Mouse (Mus musculus) midbrain, embryonic 15.5 days (tissue): Measurements from ENCODE around the gene Klrk1. TPM values are rescaled to one million over a fixed set of nuclear protein-coding genes. Genes with fewer than 3 reads are reported as not detected.
"Not testable (repeated sequence)": the region's sequence is repeated elsewhere in the genome, so short reads cannot be mapped to it uniquely, and the experiment has no call there.

Experiments used
- ATAC-seq: fragments of 200-750 bp; cut with Nextera tagmentation; replicated peaks from 2 replicates; pipeline ENCODE4 v1.8.0; 2017; ENCODE audit warnings: moderate TSS enrichment
- H3K27ac ChIP-seq: fragments of 300-500 bp; sonication (generic); 2 replicates; pipeline ENCODE4 v1.5.1; 2015; ENCODE audit warnings: mild to moderate bottlenecking, inconsistent platforms
- H3K27me3 ChIP-seq: fragments of 300-500 bp; sonication (generic); replicated peaks from 2 replicates; pipeline ENCODE4 v1.6.1; 2015; ENCODE audit warnings: inconsistent platforms
- H3K36me3 ChIP-seq: fragments of 300-500 bp; sonication (generic); replicated peaks from 2 replicates; pipeline ENCODE4 v1.6.1; 2015; ENCODE audit warnings: inconsistent platforms
- H3K4me1 ChIP-seq: fragments of 300-500 bp; sonication (generic); 2 replicates; pipeline ENCODE4 v1.6.1; 2015; ENCODE audit warnings: inconsistent platforms
- H3K4me2 ChIP-seq: fragments of 300-500 bp; sonication (generic); 2 replicates; pipeline ENCODE4 v1.6.1; 2015; ENCODE audit warnings: inconsistent platforms, mild to moderate bottlenecking, moderate library complexity
- H3K4me3 ChIP-seq: fragments of 300-500 bp; sonication (generic); 2 replicates; pipeline ENCODE4 v1.5.1; 2015; ENCODE audit warnings: mild to moderate bottlenecking, inconsistent platforms
- H3K9ac ChIP-seq: fragments of 300-500 bp; sonication (generic); 2 replicates; pipeline ENCODE4 v1.6.1; 2015; ENCODE audit warnings: mild to moderate bottlenecking, inconsistent platforms
- H3K9me3 ChIP-seq: fragments of 300-500 bp; sonication (generic); 2 replicates; pipeline ENCODE4 v1.6.1; 2016; ENCODE audit warnings: inconsistent platforms
- WGBS: fragments of 180-500 bp; shearing (Covaris S2); methylation state at CpG from one replicate; pipeline ENCODE4 v1.1.7; 2015; ENCODE audit warnings: mixed read lengths; 5-methylcytosine and 5-hydroxymethylcytosine counted together
- polyA plus RNA-seq: library from polyadenylated mRNA; unstranded; fragments of >200 nt; fragmentation: Nextera tagmentation; extraction: Ambion mirVana; gene quantifications from 2 replicates; pipeline ENCODE4 v1.2.1, GENCODE M21; 2015

Klrk1 gene
- 0.26 and 0.31 TPM in 2 replicates for polyA plus RNA-seq

- 83% methylated on average over 4 of the region's 4 CpGs for WGBS
- Histone ChIP-seq H3K27ac (no peak within 1 kb of the TSS), H3K27me3 (no peaks in the 10 kb centered on the region), H3K9ac (no peak within 1 kb of the TSS), H3K4me3 (no peak within 1 kb of the TSS), H3K4me1 (no peaks in the 10 kb centered on the region), H3K36me3 (no peaks in the 10 kb centered on the region), H3K4me2 (no peak within 1 kb of the TSS), H3K9me3 (no peaks in the 10 kb centered on the region)
- no peak for ATAC-seq
These were observed at the start of gene Klrk1 for GRCm38 (mm10) chr6:129623735-129624134. Gene Klrk1 (minus strand): TSS chr6:129623864.

- no CpG with 5 or more reads among the region's 3 CpGs for WGBS
- not testable (repeated sequence) for H3K4me3 ChIP-seq, H3K4me2 ChIP-seq, H3K36me3 ChIP-seq, H3K9me3 ChIP-seq, ATAC-seq, H3K4me1 ChIP-seq, H3K27me3 ChIP-seq, H3K9ac ChIP-seq, H3K27ac ChIP-seq
These were observed 37.6 kb upstream of the Klrk1 start for GRCm38 (mm10) chr6:129661301-129661700.

- not testable (repeated sequence) for H3K4me2 ChIP-seq, H3K4me3 ChIP-seq, H3K4me1 ChIP-seq, H3K27ac ChIP-seq, H3K27me3 ChIP-seq, H3K9ac ChIP-seq, H3K36me3 ChIP-seq, H3K9me3 ChIP-seq, ATAC-seq
- WGBS: 75% methylated on average over 4 of the region's 4 CpGs
These were observed 36.9 kb upstream of the Klrk1 start, which contains the start of gene Klrc2 for GRCm38 (mm10) chr6:129660589-129660988. Gene Klrc2 (minus strand): TSS chr6:129660689.

GRCm38 (mm10) chr6:129644054-129644453 lies 20.4 kb upstream of the Klrk1 start:
- not testable (repeated sequence) for H3K4me1 ChIP-seq, ATAC-seq

GRCm38 (mm10) chr6:129643237-129643636 lies 19.6 kb upstream of the Klrk1 start, which contains the start of gene Klrc3:
Gene Klrc3 (minus strand): TSS chr6:129643337.
- not testable (repeated sequence) for H3K4me2 ChIP-seq, H3K27ac ChIP-seq, H3K9me3 ChIP-seq, H3K4me3 ChIP-seq, H3K27me3 ChIP-seq, H3K4me1 ChIP-seq, H3K36me3 ChIP-seq, ATAC-seq, H3K9ac ChIP-seq
- WGBS: 88% methylated on average over 3 of the region's 3 CpGs

More at GRCm38 (mm10) chr6:129644054-129644453, 20.4 kb upstream of the Klrk1 start:
- H3K36me3 ChIP-seq, H3K27me3 ChIP-seq, H3K4me3 ChIP-seq, H3K9ac ChIP-seq, H3K4me2 ChIP-seq, H3K27ac ChIP-seq, H3K9me3 ChIP-seq: not testable (repeated sequence)
- 100% methylated on average over 2 of the region's 3 CpGs for WGBS

- H3K4me2 ChIP-seq, H3K4me1 ChIP-seq, H3K36me3 ChIP-seq, ATAC-seq, H3K9me3 ChIP-seq, H3K27ac ChIP-seq, H3K4me3 ChIP-seq, H3K9ac ChIP-seq, H3K27me3 ChIP-seq: not testable (repeated sequence)
- WGBS: 83% methylated on average over 2 of the region's 2 CpGs
These were observed 7.4 kb upstream of the Klrk1 start for GRCm38 (mm10) chr6:129631046-129631445.

- no peaks in the 10 kb centered on the region for H3K9me3 ChIP-seq
- no peak for ATAC-seq
- H3K27me3 ChIP-seq: no peaks in the 10 kb centered on the region
- no peak overlapping the region for H3K4me2 ChIP-seq
- H3K9ac ChIP-seq: no peak overlapping the region
- no peak overlapping the region for H3K27ac ChIP-seq
- H3K36me3 ChIP-seq: no peaks in the 10 kb centered on the region
- no peak overlapping the region for H3K4me3 ChIP-seq
- H3K4me1 ChIP-seq: no peaks in the 10 kb centered on the region
These were observed 15.3 kb downstream of the Klrk1 start for GRCm38 (mm10) chr6:129608372-129608771.

GRCm38 (mm10) chr6:129591508-129591907 lies 32.2 kb downstream of the Klrk1 start, which contains the start of gene Klrd1:
Gene Klrd1 (plus strand): TSS chr6:129591782.
- Histone ChIP-seq H3K4me2 (no peak within 1 kb of the TSS), H3K4me1 (no peaks in the 10 kb centered on the region), H3K36me3 (no peaks in the 10 kb centered on the region), H3K9ac (no peak within 1 kb of the TSS), H3K27me3 (no peaks in the 10 kb centered on the region), H3K27ac (no peak within 1 kb of the TSS), H3K4me3 (no peak within 1 kb of the TSS), H3K9me3 (no peaks in the 10 kb centered on the region)
- 80% methylated on average over 3 of the region's 3 CpGs for WGBS
- no peak for ATAC-seq

- no peak for ATAC-seq
- Histone ChIP-seq H3K4me2 (no peak overlapping the region), H3K27me3 (no peaks in the 10 kb centered on the region), H3K4me1 (no peaks in the 10 kb centered on the region), H3K9me3 (no peaks in the 10 kb centered on the region), H3K27ac (no peak overlapping the region), H3K36me3 (no peaks in the 10 kb centered on the region), H3K9ac (no peak overlapping the region), H3K4me3 (no peak overlapping the region)
- 77% methylated on average over 3 of the region's 3 CpGs for WGBS
These were observed 40.6 kb downstream of the Klrk1 start for GRCm38 (mm10) chr6:129583014-129583413.

GRCm38 (mm10) chr6:129581896-129582295 lies 41.8 kb downstream of the Klrk1 start:
- H3K27ac ChIP-seq: no peak overlapping the region
- no peaks in the 10 kb centered on the region for H3K27me3 ChIP-seq
- no peak overlapping the region for H3K4me2 ChIP-seq
- 88% methylated on average over 4 of the region's 4 CpGs for WGBS
- H3K9me3 ChIP-seq: no peaks in the 10 kb centered on the region
- H3K36me3 ChIP-seq: no peaks in the 10 kb centered on the region
- H3K4me1 ChIP-seq: no peaks in the 10 kb centered on the region
- no peak overlapping the region for H3K9ac ChIP-seq
- ATAC-seq: no peak
- H3K4me3 ChIP-seq: no peak overlapping the region

GRCm38 (mm10) chr6:129581274-129581673 lies 42.4 kb downstream of the Klrk1 start:
- Histone ChIP-seq H3K9ac (no peak overlapping the region), H3K4me2 (no peak overlapping the region), H3K27ac (no peak overlapping the region), H3K4me1 (no peaks in the 10 kb centered on the region), H3K4me3 (no peak overlapping the region), H3K27me3 (no peaks in the 10 kb centered on the region), H3K9me3 (no peaks in the 10 kb centered on the region), H3K36me3 (no peaks in the 10 kb centered on the region)
- ATAC-seq: no peak
- WGBS: 62% methylated on average over 4 of the region's 4 CpGs

- Histone ChIP-seq H3K9ac (no peak within 1 kb of the TSS), H3K36me3 (no peaks in the 10 kb centered on the region), H3K27me3 (no peaks in the 10 kb centered on the region), H3K4me1 (no peaks in the 10 kb centered on the region), H3K9me3 (no peaks in the 10 kb centered on the region), H3K4me2 (no peak within 1 kb of the TSS), H3K27ac (no peak within 1 kb of the TSS), H3K4me3 (no peak within 1 kb of the TSS)
- ATAC-seq: no peak
- 94% methylated on average over 8 of the region's 8 CpGs for WGBS
These were observed 46.1 kb downstream of the Klrk1 start, which contains the start of gene Klre1 for GRCm38 (mm10) chr6:129577605-129578004. Gene Klre1 (plus strand): TSS chr6:129577905.

- no peaks in the 10 kb centered on the region for H3K36me3 ChIP-seq
- H3K27ac ChIP-seq: no peak overlapping the region
- H3K4me1 ChIP-seq: no peaks in the 10 kb centered on the region
- H3K9me3 ChIP-seq: no peaks in the 10 kb centered on the region
- no peak overlapping the region for H3K4me2 ChIP-seq
- no peak for ATAC-seq
- WGBS: 53% methylated on average over 2 of the region's 2 CpGs
- no peak overlapping the region for H3K9ac ChIP-seq
- no peak overlapping the region for H3K4me3 ChIP-seq
- no peaks in the 10 kb centered on the region for H3K27me3 ChIP-seq
These were observed 48.3 kb downstream of the Klrk1 start for GRCm38 (mm10) chr6:129575315-129575714.
